Mouse (Mus musculus) E14TG2a.4 (cell line): ENCODE results near the gene Golga4.

Experiments used
- H3K27me3 ChIP-seq: 2 replicates; pipeline ENCODE4 v1.6.1; 2014; ENCODE audit warnings: low read length, control low read depth; ENCODE audit not compliant: insufficient read depth
- H3K36me3 ChIP-seq: 2 replicates; pipeline ENCODE4 v1.6.1; 2014; ENCODE audit warnings: low read length, control low read depth; ENCODE audit not compliant: insufficient read depth
- H3K4me1 ChIP-seq: replicated peaks from 2 replicates; pipeline ENCODE4 v1.6.1; 2014; ENCODE audit warnings: low read depth, low read length, control low read depth
- H3K4me3 ChIP-seq: replicated peaks from 2 replicates; pipeline ENCODE4 v1.5.1; 2014; ENCODE audit warnings: mild to moderate bottlenecking, low read length
- H3K9me3 ChIP-seq: 2 replicates; pipeline ENCODE4 v1.6.1; 2014; ENCODE audit warnings: low read length, control low read depth
- CTCF ChIP-seq: conservative IDR thresholded peaks from 2 replicates; pipeline ENCODE4 v1.5.1; 2014; ENCODE audit warnings: low read length
- NANOG ChIP-seq: IDR thresholded peaks from 2 replicates; pipeline ENCODE4 v1.6.1; 2014; ENCODE audit warnings: borderline replicate concordance, low read length, mixed read lengths
- POU5F1 ChIP-seq: IDR thresholded peaks from 2 replicates; pipeline ENCODE4 v1.6.1; 2014; ENCODE audit warnings: low read length, borderline replicate concordance

The Golga4 gene

GRCm38 (mm10) chr9:118487096-118487395 is 19.0 kb upstream of the Golga4 start:
- Histone ChIP-seq H3K9me3 (no peaks in the 10 kb centered on the region), H3K4me1 (peaks cover 59% of the 10 kb centered on the region), H3K27me3 (peaks cover 76% of the 10 kb centered on the region), H3K4me3 (peak overlapping the region; percentile 70), H3K36me3 (peaks cover 12% of the 10 kb centered on the region; the same call in 1 of the 2 replicates)
- TF ChIP-seq POU5F1: no peak
- no peak for TF ChIP-seq CTCF
- TF ChIP-seq NANOG: no peak

GRCm38 (mm10) chr9:118487636-118488035 is 18.4 kb upstream of the Golga4 start:
- TF ChIP-seq NANOG (no peak), POU5F1 (no peak), CTCF (no peak)

GRCm38 (mm10) chr9:118488138-118488895 is 17.8 kb upstream of the Golga4 start:
- Histone ChIP-seq H3K27me3 (peaks cover 73% of the 10 kb centered on the region), H3K36me3 (peaks cover 12% of the 10 kb centered on the region; the same call in 1 of the 2 replicates), H3K4me1 (peaks cover 46% of the 10 kb centered on the region), H3K4me3 (peak overlapping the region; percentile 70), H3K9me3 (no peaks in the 10 kb centered on the region)
- TF ChIP-seq CTCF (peak; percentile 49), POU5F1 (no peak)

More at GRCm38 (mm10) chr9:118487636-118488035, 18.4 kb upstream of the Golga4 start:
- H3K36me3 ChIP-seq: peaks cover 12% of the 10 kb centered on the region; the same call in 1 of the 2 replicates
- H3K4me3 ChIP-seq: peak overlapping the region; percentile 70
- peaks cover 73% of the 10 kb centered on the region for H3K27me3 ChIP-seq
- no peaks in the 10 kb centered on the region for H3K9me3 ChIP-seq
- H3K4me1 ChIP-seq: peaks cover 53% of the 10 kb centered on the region

- Histone ChIP-seq H3K9me3 (no peaks in the 10 kb centered on the region), H3K4me1 (peaks cover 39% of the 10 kb centered on the region), H3K27me3 (peaks cover 66% of the 10 kb centered on the region), H3K36me3 (peaks cover 8% of the 10 kb centered on the region; the same call in 1 of the 2 replicates), H3K4me3 (peak overlapping the region; percentile 70)
- no peak for TF ChIP-seq NANOG
- no peak for TF ChIP-seq CTCF
- no peak for TF ChIP-seq POU5F1
Observed at GRCm38 (mm10) chr9:118488896-118489578, 17.0 kb upstream of the Golga4 start.

GRCm38 (mm10) chr9:118489579-118490019 is 16.5 kb upstream of the Golga4 start:
- peaks cover 38% of the 10 kb centered on the region for H3K4me1 ChIP-seq
- TF ChIP-seq CTCF (peak; percentile 82), POU5F1 (no peak), NANOG (no peak)
- peak overlapping the region; percentile 70 for H3K4me3 ChIP-seq
- H3K36me3 ChIP-seq: peaks cover 4% of the 10 kb centered on the region; the same call in 1 of the 2 replicates
- H3K27me3 ChIP-seq: peaks cover 61% of the 10 kb centered on the region
- H3K9me3 ChIP-seq: no peaks in the 10 kb centered on the region

- peaks cover 51% of the 10 kb centered on the region for H3K4me1 ChIP-seq
- H3K27me3 ChIP-seq: peaks cover 45% of the 10 kb centered on the region
- TF ChIP-seq POU5F1 (no peak), NANOG (no peak), CTCF (no peak)
- H3K4me3 ChIP-seq: no peak overlapping the region
- H3K36me3 ChIP-seq: no peaks in the 10 kb centered on the region
- H3K9me3 ChIP-seq: no peaks in the 10 kb centered on the region
Observed at GRCm38 (mm10) chr9:118491195-118491594, 14.9 kb upstream of the Golga4 start.

- H3K4me3 ChIP-seq: no peak overlapping the region
- no peaks in the 10 kb centered on the region for H3K36me3 ChIP-seq
- peaks cover 26% of the 10 kb centered on the region for H3K27me3 ChIP-seq
- no peak for TF ChIP-seq POU5F1
- TF ChIP-seq NANOG: no peak
- TF ChIP-seq CTCF: no peak
- no peaks in the 10 kb centered on the region for H3K9me3 ChIP-seq
- peaks cover 51% of the 10 kb centered on the region for H3K4me1 ChIP-seq
Observed at GRCm38 (mm10) chr9:118492932-118493698, 13.0 kb upstream of the Golga4 start.

GRCm38 (mm10) chr9:118494106-118494505 is 12.0 kb upstream of the Golga4 start:
- TF ChIP-seq NANOG (no peak), CTCF (peak; percentile 91), POU5F1 (no peak)
- no peaks in the 10 kb centered on the region for H3K36me3 ChIP-seq
- H3K4me3 ChIP-seq: no peak overlapping the region
- peaks cover 17% of the 10 kb centered on the region for H3K27me3 ChIP-seq
- H3K9me3 ChIP-seq: no peaks in the 10 kb centered on the region
- peaks cover 55% of the 10 kb centered on the region for H3K4me1 ChIP-seq
